Mouse (Mus musculus) E14TG2a.4 (cell line): ENCODE measurements around the gene Hsbp1.
"Not testable (repeated sequence)": the region's sequence is repeated elsewhere in the genome, so short reads cannot be mapped to it uniquely, and the experiment has no call there.

Source experiments
- H3K27me3 ChIP-seq: 2 replicates; pipeline ENCODE4 v1.6.1; 2014; ENCODE audit warnings: low read length, control low read depth; ENCODE audit not compliant: insufficient read depth
- H3K36me3 ChIP-seq: 2 replicates; pipeline ENCODE4 v1.6.1; 2014; ENCODE audit warnings: low read length, control low read depth; ENCODE audit not compliant: insufficient read depth
- H3K4me1 ChIP-seq: replicated peaks from 2 replicates; pipeline ENCODE4 v1.6.1; 2014; ENCODE audit warnings: low read depth, low read length, control low read depth
- H3K4me3 ChIP-seq: replicated peaks from 2 replicates; pipeline ENCODE4 v1.5.1; 2014; ENCODE audit warnings: mild to moderate bottlenecking, low read length
- H3K9me3 ChIP-seq: 2 replicates; pipeline ENCODE4 v1.6.1; 2014; ENCODE audit warnings: low read length, control low read depth
- CTCF ChIP-seq: conservative IDR thresholded peaks from 2 replicates; pipeline ENCODE4 v1.5.1; 2014; ENCODE audit warnings: low read length
- NANOG ChIP-seq: IDR thresholded peaks from 2 replicates; pipeline ENCODE4 v1.6.1; 2014; ENCODE audit warnings: borderline replicate concordance, low read length, mixed read lengths
- POU5F1 ChIP-seq: IDR thresholded peaks from 2 replicates; pipeline ENCODE4 v1.6.1; 2014; ENCODE audit warnings: low read length, borderline replicate concordance

Hsbp1 gene

GRCm38 (mm10) chr8:119344190-119344856 lies at the start of gene Hsbp1:
TSS of gene Hsbp1 (plus strand) at chr8:119344488.
- Histone ChIP-seq H3K27me3 (no peaks in the 10 kb centered on the region), H3K4me3 (peak within 1 kb of the TSS; percentile 95)

DNA sequence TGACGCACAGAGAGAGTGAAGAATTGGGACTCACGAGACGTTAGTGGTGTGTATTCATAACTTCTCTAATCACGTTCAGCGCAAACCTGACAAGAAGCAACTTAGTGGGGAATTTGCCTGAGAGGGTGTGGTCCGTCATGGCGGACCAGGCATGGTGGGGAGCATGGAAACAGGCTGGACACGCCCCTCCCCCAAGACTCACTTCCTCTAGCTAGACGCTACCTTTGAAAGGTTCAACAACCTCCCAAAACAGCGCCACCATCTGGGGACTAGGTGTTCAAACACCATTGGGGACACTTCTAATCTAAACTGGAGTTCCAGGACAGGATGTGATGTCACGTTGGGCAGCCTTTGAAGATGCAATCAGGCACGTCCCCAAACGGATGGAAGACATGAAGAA lies 48.8 kb upstream of the Hsbp1 start:
- Histone ChIP-seq H3K9me3 (peaks cover 11% of the 10 kb centered on the region), H3K4me3 (no peak overlapping the region), H3K36me3 (no peaks in the 10 kb centered on the region), H3K4me1 (no peaks in the 10 kb centered on the region), H3K27me3 (no peaks in the 10 kb centered on the region)
- TF ChIP-seq NANOG (no peak), CTCF (peak; percentile 23; the same call in 1 of the 2 replicates)

More at GRCm38 (mm10) chr8:119344190-119344856, at the start of gene Hsbp1:
- peaks cover 6% of the 10 kb centered on the region; the same call in 1 of the 2 replicates for H3K4me1 ChIP-seq
- TF ChIP-seq NANOG (no peak), CTCF (no peak), POU5F1 (no peak)
- peaks cover 65% of the 10 kb centered on the region for H3K9me3 ChIP-seq
- peaks cover 35% of the 10 kb centered on the region for H3K36me3 ChIP-seq

DNA sequence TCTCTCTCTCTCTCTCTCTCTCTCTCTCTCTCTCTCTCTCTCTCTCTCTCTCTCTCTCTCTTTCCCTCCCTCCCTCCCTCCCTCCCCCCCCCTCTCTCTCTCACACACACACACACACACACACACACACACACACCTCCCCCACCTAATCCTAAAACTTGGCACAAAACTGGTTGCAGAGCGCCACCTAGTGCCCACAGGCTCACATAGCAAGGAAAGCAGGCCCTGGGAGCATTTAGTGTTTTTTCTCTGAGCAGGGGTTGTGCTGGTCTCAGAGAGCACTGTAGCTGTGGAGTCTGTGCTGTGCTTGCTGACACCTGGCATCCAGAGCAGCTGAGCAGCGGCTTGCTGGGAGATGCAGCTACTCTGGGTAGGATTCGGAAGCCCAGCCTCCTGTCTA lies 46.5 kb upstream of the Hsbp1 start:
- not testable (repeated sequence) for H3K27me3 ChIP-seq, H3K4me3 ChIP-seq, H3K36me3 ChIP-seq, H3K4me1 ChIP-seq
- TF ChIP-seq CTCF: peak; percentile 73
- H3K9me3 ChIP-seq: peaks cover 15% of the 10 kb centered on the region

DNA sequence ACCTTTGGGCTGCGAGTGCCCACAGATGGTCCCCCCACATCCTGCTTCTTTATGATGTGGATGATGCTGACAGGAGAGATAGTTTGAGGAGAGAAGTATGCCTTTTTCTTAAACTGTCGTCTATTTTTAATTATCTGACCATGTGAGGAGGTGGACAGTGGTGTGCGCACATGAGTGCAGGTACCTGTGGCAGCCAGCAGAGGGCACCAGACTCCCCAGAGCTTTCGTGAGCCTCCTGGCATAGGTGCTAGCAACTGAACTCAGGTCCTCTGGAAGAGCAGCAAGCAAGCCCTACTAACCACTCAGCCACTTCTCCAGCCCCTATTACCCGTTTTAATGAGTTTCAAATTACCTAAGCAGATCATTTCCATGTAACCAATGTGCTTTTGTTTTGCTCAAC lies 44.0 kb upstream of the Hsbp1 start:
- no peak for TF ChIP-seq POU5F1
- TF ChIP-seq CTCF: peak; percentile 57
- TF ChIP-seq NANOG: no peak
- H3K4me3 ChIP-seq: no peak overlapping the region
- peaks cover 14% of the 10 kb centered on the region for H3K9me3 ChIP-seq
- no peaks in the 10 kb centered on the region for H3K27me3 ChIP-seq
- no peaks in the 10 kb centered on the region for H3K36me3 ChIP-seq
- H3K4me1 ChIP-seq: peaks cover 3% of the 10 kb centered on the region; the same call in 1 of the 2 replicates

- Histone ChIP-seq H3K9me3 (peaks cover 12% of the 10 kb centered on the region), H3K4me3 (no peak overlapping the region), H3K27me3 (no peaks in the 10 kb centered on the region), H3K36me3 (no peaks in the 10 kb centered on the region), H3K4me1 (peaks cover 4% of the 10 kb centered on the region; the same call in 1 of the 2 replicates)
- no peak for TF ChIP-seq NANOG
- TF ChIP-seq CTCF: no peak
- TF ChIP-seq POU5F1: no peak
Observed at GRCm38 (mm10) chr8:119304196-119304595, 40.1 kb upstream of the Hsbp1 start.

- H3K4me3 ChIP-seq: no peak overlapping the region
Observed at GRCm38 (mm10) chr8:119311412-119311811, 32.9 kb upstream of the Hsbp1 start.

DNA sequence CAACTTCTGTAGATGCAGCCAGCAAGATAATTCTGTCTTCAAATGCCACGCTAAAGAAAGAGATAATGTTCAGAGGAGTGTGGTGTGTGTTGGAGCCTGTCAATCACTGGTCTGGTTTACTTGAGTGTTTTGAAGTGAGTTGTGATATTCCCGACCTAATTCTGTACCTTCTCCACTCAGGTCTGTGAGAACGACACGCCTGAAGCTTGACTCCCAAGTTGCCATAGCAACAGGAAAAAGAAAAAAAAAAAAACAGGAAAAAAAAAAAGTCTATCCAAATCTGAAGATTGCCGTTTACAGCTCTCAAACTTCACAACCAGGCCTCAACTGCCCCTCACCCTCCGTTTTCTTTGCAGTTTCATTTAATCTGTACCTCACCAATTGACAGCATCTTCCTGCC lies 21.1 kb upstream of the Hsbp1 start:
- Histone ChIP-seq H3K36me3 (no peaks in the 10 kb centered on the region), H3K4me3 (no peak overlapping the region), H3K9me3 (peaks cover 46% of the 10 kb centered on the region), H3K4me1 (no peaks in the 10 kb centered on the region), H3K27me3 (no peaks in the 10 kb centered on the region)
- TF ChIP-seq CTCF (no peak), POU5F1 (no peak), NANOG (no peak)

More at GRCm38 (mm10) chr8:119311412-119311811, 32.9 kb upstream of the Hsbp1 start:
- Histone ChIP-seq H3K27me3 (no peaks in the 10 kb centered on the region), H3K36me3 (no peaks in the 10 kb centered on the region), H3K9me3 (no peaks in the 10 kb centered on the region), H3K4me1 (no peaks in the 10 kb centered on the region)
- TF ChIP-seq POU5F1: no peak
- no peak for TF ChIP-seq NANOG
- TF ChIP-seq CTCF: peak; percentile 71

GRCm38 (mm10) chr8:119339546-119339945 lies 4.7 kb upstream of the Hsbp1 start:
- Histone ChIP-seq H3K9me3 (peaks cover 65% of the 10 kb centered on the region), H3K4me1 (no peaks in the 10 kb centered on the region), H3K27me3 (no peaks in the 10 kb centered on the region), H3K36me3 (no peaks in the 10 kb centered on the region), H3K4me3 (no peak overlapping the region)
- TF ChIP-seq POU5F1 (no peak), NANOG (no peak), CTCF (no peak)

GRCm38 (mm10) chr8:119343606-119344005 lies 682 bp upstream of the Hsbp1 start:
- H3K36me3 ChIP-seq: peaks cover 28% of the 10 kb centered on the region

More at GRCm38 (mm10) chr8:119343606-119344005, 682 bp upstream of the Hsbp1 start:
- H3K4me1 ChIP-seq: peaks cover 6% of the 10 kb centered on the region; the same call in 1 of the 2 replicates
- H3K4me3 ChIP-seq: 0 out of 2 replicates have a peak overlapping the region, but pooled peaks have one; percentile 13
- TF ChIP-seq NANOG (no peak), POU5F1 (no peak), CTCF (no peak)
- no peaks in the 10 kb centered on the region for H3K27me3 ChIP-seq
- peaks cover 65% of the 10 kb centered on the region for H3K9me3 ChIP-seq
